Mouse (Mus musculus) heart, embryonic 10.5 days (tissue): ENCODE measurements around the gene Clmn. TPM values are rescaled to one million over a fixed set of nuclear protein-coding genes. Genes with fewer than 3 reads are reported as not detected.

Experiments
- DNase-seq: peaks from one replicate; pipeline ENCODE4 v3.0.0-alpha.2; 2017; ENCODE audit warnings: low spot score
- H3K27ac ChIP-seq: fragments of 300-500 bp; sonication (generic); 2 replicates; pipeline ENCODE4 v1.5.1; 2016; ENCODE audit warnings: mild to moderate bottlenecking
- H3K27me3 ChIP-seq: fragments of 300-500 bp; sonication (generic); 2 replicates; pipeline ENCODE4 v1.6.1; 2016; ENCODE audit warnings: mild to moderate bottlenecking; ENCODE audit not compliant: poor library complexity, insufficient read depth, severe bottlenecking
- H3K36me3 ChIP-seq: fragments of 300-500 bp; sonication (generic); 2 replicates; pipeline ENCODE4 v1.6.1; 2016; ENCODE audit warnings: mild to moderate bottlenecking, moderate library complexity
- H3K4me1 ChIP-seq: fragments of 300-500 bp; sonication (generic); 2 replicates; pipeline ENCODE4 v1.6.1; 2016; ENCODE audit warnings: mild to moderate bottlenecking
- H3K4me3 ChIP-seq: fragments of 300-500 bp; sonication (generic); 2 replicates; pipeline ENCODE4 v1.5.1; 2016; ENCODE audit warnings: mild to moderate bottlenecking, moderate library complexity
- H3K9me3 ChIP-seq: fragments of 300-500 bp; sonication (generic); 2 replicates; pipeline ENCODE4 v1.6.1; 2016; ENCODE audit warnings: mild to moderate bottlenecking, moderate library complexity
- WGBS: fragments of 180-500 bp; shearing (Covaris S2); methylation state at CpG from one replicate; pipeline ENCODE4 v1.1.7; 2016; 5-methylcytosine and 5-hydroxymethylcytosine counted together
- polyA plus RNA-seq: library from polyadenylated mRNA; unstranded; fragments of >200 nt; fragmentation: Nextera tagmentation; extraction: Ambion mirVana; gene quantifications from 2 replicates; pipeline ENCODE4 v1.2.1, GENCODE M21; 2016

Gene Clmn
- polyA plus RNA-seq, 1 experiment from 2014 or later, result 2.1 TPM

- H3K27ac ChIP-seq, result no peak overlapping the region
- peaks cover 25% of the 10 kb centered on the region for H3K4me1 ChIP-seq
- H3K4me3 ChIP-seq, result no peak overlapping the region
- H3K9me3 ChIP-seq, result no peaks in the 10 kb centered on the region
- WGBS, result 77% methylated on average over 7 of the region's 7 CpGs
- no peak for DNase-seq
- H3K27me3 ChIP-seq, result peaks cover 19% of the 10 kb centered on the region
- no peaks in the 10 kb centered on the region for H3K36me3 ChIP-seq
Measured at GRCm38 (mm10) chr12:104850119-104850518, 14.8 kb downstream of the Clmn start.

GRCm38 (mm10) chr12:104848667-104849066 lies 16.2 kb downstream of the Clmn start:
- peaks cover 26% of the 10 kb centered on the region for H3K27me3 ChIP-seq
- H3K4me3 ChIP-seq, result no peak overlapping the region
- DNase-seq, result no peak
- no peaks in the 10 kb centered on the region for H3K9me3 ChIP-seq
- 84% methylated on average over 9 of the region's 9 CpGs for WGBS
- peaks cover 30% of the 10 kb centered on the region for H3K4me1 ChIP-seq
- H3K27ac ChIP-seq, result no peak overlapping the region
- H3K36me3 ChIP-seq, result no peaks in the 10 kb centered on the region

DNA sequence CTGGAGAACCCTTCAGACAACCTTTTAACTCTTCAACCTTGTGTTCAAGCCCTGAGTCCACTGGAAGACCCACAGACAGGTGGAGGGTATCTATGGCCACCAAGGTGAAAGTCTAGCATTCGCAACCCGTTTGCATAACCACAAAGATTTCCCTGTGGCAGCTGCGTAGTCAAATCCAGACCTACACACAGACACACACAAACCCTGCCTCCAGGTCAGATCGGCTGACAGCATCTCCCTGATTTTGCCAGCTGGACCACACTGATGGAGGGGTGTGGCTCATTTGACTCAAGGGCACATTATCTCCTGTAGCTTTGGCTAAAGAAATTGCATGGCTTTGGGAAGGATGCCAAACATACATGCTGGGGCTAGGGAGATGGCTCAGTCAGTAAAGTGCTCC lies 17.6 kb downstream of the Clmn start:
- H3K4me3 ChIP-seq, result no peak overlapping the region
- no peak for DNase-seq
- H3K36me3 ChIP-seq, result no peaks in the 10 kb centered on the region
- H3K9me3 ChIP-seq, result no peaks in the 10 kb centered on the region
- peaks cover 27% of the 10 kb centered on the region for H3K4me1 ChIP-seq
- 87% methylated on average over 4 of the region's 4 CpGs for WGBS
- H3K27ac ChIP-seq, result no peak overlapping the region
- peaks cover 26% of the 10 kb centered on the region for H3K27me3 ChIP-seq

GRCm38 (mm10) chr12:104845707-104846106 lies 19.2 kb downstream of the Clmn start:
- no peaks in the 10 kb centered on the region for H3K36me3 ChIP-seq
- DNase-seq, result no peak
- peaks cover 23% of the 10 kb centered on the region for H3K4me1 ChIP-seq
- peak overlapping the region; percentile 54 for H3K4me3 ChIP-seq
- no peaks in the 10 kb centered on the region for H3K9me3 ChIP-seq
- H3K27me3 ChIP-seq, result peaks cover 33% of the 10 kb centered on the region
- WGBS, result under 1% methylated on average over 11 of the region's 11 CpGs
- H3K27ac ChIP-seq, result peak overlapping the region; percentile 42; the same call in 1 of the 2 replicates

DNA sequence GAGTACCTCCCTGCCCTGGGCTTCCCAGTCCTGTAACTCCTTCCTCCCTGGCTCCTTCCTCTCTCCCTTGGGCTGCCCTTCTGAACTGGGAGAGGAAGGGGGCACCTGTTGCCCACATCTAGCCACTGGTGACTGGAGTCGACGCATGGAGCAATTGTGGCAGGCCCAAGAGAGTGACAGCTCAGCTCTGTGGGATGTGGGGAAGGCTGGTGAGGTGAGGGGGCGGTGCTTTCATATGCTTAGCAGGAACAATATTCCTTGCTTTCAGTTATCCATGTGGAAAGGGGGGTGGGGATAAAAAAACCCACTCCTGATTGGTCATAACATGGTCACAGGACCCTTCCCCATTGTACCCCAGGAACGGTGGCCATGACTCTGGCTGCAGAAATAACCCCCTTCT lies 19.9 kb downstream of the Clmn start:
- no peak overlapping the region for H3K27ac ChIP-seq

DNA sequence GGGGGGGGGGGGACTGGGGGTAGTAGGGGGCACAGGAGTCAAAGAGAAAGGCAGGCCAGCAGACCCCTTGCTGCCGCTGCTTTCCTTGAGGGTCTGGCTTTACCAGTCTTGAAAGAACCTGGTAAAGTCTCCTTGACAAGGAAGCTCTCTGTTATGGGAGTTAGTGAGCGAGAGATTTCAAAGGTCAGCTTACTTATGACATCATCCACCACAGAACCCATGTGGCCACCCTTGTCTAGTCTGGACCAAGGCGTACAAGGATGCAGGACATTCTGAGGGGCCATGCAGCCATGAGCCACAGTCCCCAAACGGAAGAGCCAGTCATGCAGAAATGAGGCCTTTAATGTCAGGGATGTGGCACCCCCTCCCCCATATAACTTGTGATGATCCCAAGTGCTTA lies 20.6 kb downstream of the Clmn start:
- peaks cover 30% of the 10 kb centered on the region for H3K27me3 ChIP-seq
- H3K36me3 ChIP-seq, result no peaks in the 10 kb centered on the region
- peaks cover 24% of the 10 kb centered on the region for H3K4me1 ChIP-seq
- H3K4me3 ChIP-seq, result no peak overlapping the region
- no peak for DNase-seq
- H3K27ac ChIP-seq, result no peak overlapping the region
- 75% methylated on average over 4 of the region's 4 CpGs for WGBS
- no peaks in the 10 kb centered on the region for H3K9me3 ChIP-seq

More for the DNA sequence above, 19.9 kb downstream of the Clmn start:
- Histone ChIP-seq H3K9me3 (no peaks in the 10 kb centered on the region), H3K36me3 (no peaks in the 10 kb centered on the region), H3K27me3 (peaks cover 35% of the 10 kb centered on the region), H3K4me3 (peak overlapping the region; percentile 54; the same call in 1 of the 2 replicates), H3K4me1 (peaks cover 24% of the 10 kb centered on the region)
- DNase-seq, result no peak
- WGBS, result 64% methylated on average over 4 of the region's 4 CpGs

- H3K4me1 ChIP-seq, result peaks cover 33% of the 10 kb centered on the region
- H3K27ac ChIP-seq, result no peak overlapping the region
- peaks cover 27% of the 10 kb centered on the region for H3K27me3 ChIP-seq
- H3K4me3 ChIP-seq, result no peak overlapping the region
- no peak for DNase-seq
- H3K36me3 ChIP-seq, result no peaks in the 10 kb centered on the region
- 84% methylated on average over 3 of the region's 3 CpGs for WGBS
- no peaks in the 10 kb centered on the region for H3K9me3 ChIP-seq
Measured at GRCm38 (mm10) chr12:104841256-104841655, 23.6 kb downstream of the Clmn start.

DNA sequence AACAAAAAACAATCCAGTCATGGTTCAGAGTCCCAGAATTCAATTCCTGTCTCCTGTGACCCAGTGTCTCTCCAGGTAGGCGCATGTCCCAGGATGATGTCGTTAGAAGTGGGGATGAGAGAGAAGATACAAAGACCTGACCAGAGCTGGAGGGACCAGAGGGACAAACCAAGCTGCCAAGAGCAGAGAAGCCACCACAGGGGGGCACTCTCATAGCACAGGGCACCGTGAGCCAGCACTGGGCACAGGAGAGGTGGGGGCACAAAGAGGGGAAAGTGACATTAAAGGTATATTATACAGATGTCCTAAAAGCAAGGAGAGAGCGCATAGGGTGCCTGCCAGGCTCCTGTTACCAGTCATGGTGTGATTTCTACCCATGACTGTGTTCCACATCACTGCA lies 25.9 kb downstream of the Clmn start:
- Histone ChIP-seq H3K4me3 (no peak overlapping the region), H3K9me3 (no peaks in the 10 kb centered on the region), H3K4me1 (peaks cover 26% of the 10 kb centered on the region), H3K27ac (no peak overlapping the region), H3K27me3 (peaks cover 15% of the 10 kb centered on the region; the same call in 1 of the 2 replicates), H3K36me3 (no peaks in the 10 kb centered on the region)
- DNase-seq, result no peak
- WGBS, result 58% methylated on average over 4 of the region's 4 CpGs

- no peaks in the 10 kb centered on the region for H3K9me3 ChIP-seq
- DNase-seq, result no peak
- no peaks in the 10 kb centered on the region for H3K36me3 ChIP-seq
- peaks cover 19% of the 10 kb centered on the region; the same call in 1 of the 2 replicates for H3K27me3 ChIP-seq
- no peak overlapping the region for H3K27ac ChIP-seq
- no peak overlapping the region for H3K4me3 ChIP-seq
- H3K4me1 ChIP-seq, result peaks cover 26% of the 10 kb centered on the region
Measured at GRCm38 (mm10) chr12:104838462-104838861, 26.4 kb downstream of the Clmn start.

- 52% methylated on average over 13 of the region's 13 CpGs for WGBS
- no peak for DNase-seq
- Histone ChIP-seq H3K27ac (no peak overlapping the region), H3K4me1 (peaks cover 26% of the 10 kb centered on the region), H3K9me3 (no peaks in the 10 kb centered on the region), H3K4me3 (no peak overlapping the region), H3K36me3 (no peaks in the 10 kb centered on the region), H3K27me3 (peaks cover 24% of the 10 kb centered on the region; the same call in 1 of the 2 replicates)
Measured at GRCm38 (mm10) chr12:104837957-104838401, 26.9 kb downstream of the Clmn start.

DNA sequence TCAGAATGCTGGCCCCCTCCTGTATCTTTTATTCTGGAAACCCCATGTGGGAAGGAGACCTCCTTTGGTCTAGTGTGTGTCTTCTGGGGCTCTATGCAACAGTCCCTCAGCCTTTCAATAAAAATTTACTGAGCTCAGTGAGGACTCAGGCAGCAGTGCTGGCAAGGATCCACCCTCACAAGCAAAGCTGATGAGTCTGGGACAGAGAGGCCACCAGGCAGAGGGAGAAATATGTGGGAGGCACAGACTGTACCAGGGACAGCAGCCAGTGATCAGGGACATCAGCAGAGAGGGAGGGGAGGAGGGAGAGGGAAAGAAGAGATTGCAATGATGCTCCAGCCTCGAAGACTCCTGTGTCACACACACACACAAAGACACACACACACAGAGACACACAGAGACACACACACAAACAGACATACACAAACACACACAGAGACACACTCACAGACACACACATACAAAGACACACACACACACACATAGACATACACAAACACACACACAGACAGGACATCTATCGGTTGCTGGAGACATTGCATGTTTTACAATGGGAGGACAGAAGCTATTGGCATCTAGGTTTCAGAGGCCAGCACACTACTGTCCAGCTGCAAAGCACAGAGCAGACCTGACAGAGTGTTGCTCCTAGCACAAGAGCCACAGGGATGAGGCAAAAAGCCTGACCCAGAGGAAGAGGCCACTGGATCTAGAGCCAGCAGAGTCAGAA lies 27.6 kb downstream of the Clmn start:
- no peaks in the 10 kb centered on the region for H3K36me3 ChIP-seq
- no peak for DNase-seq
- 75% methylated on average over 2 of the region's 2 CpGs for WGBS
- H3K27ac ChIP-seq, result no peak overlapping the region
- H3K27me3 ChIP-seq, result peaks cover 25% of the 10 kb centered on the region; the same call in 1 of the 2 replicates
- no peak overlapping the region for H3K4me3 ChIP-seq
- peaks cover 26% of the 10 kb centered on the region for H3K4me1 ChIP-seq
- H3K9me3 ChIP-seq, result no peaks in the 10 kb centered on the region

- Histone ChIP-seq H3K27ac (no peak overlapping the region), H3K4me1 (peaks cover 25% of the 10 kb centered on the region), H3K27me3 (peaks cover 24% of the 10 kb centered on the region; the same call in 1 of the 2 replicates), H3K9me3 (no peaks in the 10 kb centered on the region), H3K4me3 (no peak overlapping the region), H3K36me3 (no peaks in the 10 kb centered on the region)
- 90% methylated on average over 6 of the region's 6 CpGs for WGBS
- DNase-seq, result no peak
Measured at GRCm38 (mm10) chr12:104836230-104836629, 28.6 kb downstream of the Clmn start.

GRCm38 (mm10) chr12:104835369-104836094 lies 29.3 kb downstream of the Clmn start:
- no peak overlapping the region for H3K4me3 ChIP-seq
- H3K9me3 ChIP-seq, result no peaks in the 10 kb centered on the region
- H3K4me1 ChIP-seq, result peaks cover 18% of the 10 kb centered on the region
- H3K27ac ChIP-seq, result no peak overlapping the region
- peaks cover 21% of the 10 kb centered on the region; the same call in 1 of the 2 replicates for H3K27me3 ChIP-seq
- 78% methylated on average over 19 of the region's 19 CpGs for WGBS
- DNase-seq, result no peak
- no peaks in the 10 kb centered on the region for H3K36me3 ChIP-seq
